Mouse (Mus musculus) heart, postnatal 0 days (tissue): Measurements from ENCODE around the gene H2afx. TPM values are rescaled to one million over a fixed set of nuclear protein-coding genes. Genes with fewer than 3 reads are reported as not detected.
A peak's percentile ranks its signal among the peaks of the same experiment; 100 is the strongest.

Source experiments
- ATAC-seq: fragments of 200-750 bp; cut with Nextera tagmentation; 2 replicates; pipeline ENCODE4 v1.8.0; 2017; ENCODE audit warnings: low read depth, moderate number of reproducible peaks, moderate library complexity; ENCODE audit not compliant: insufficient read depth
- DNase-seq: peaks from one replicate; pipeline ENCODE4 v3.0.0-alpha.2; 2016; ENCODE audit warnings: low spot score
- H3K27ac ChIP-seq: fragments of 300-500 bp; sonication (generic); 2 replicates; pipeline ENCODE4 v1.5.1; 2014; ENCODE audit warnings: low read depth, mild to moderate bottlenecking
- H3K27me3 ChIP-seq: fragments of 300-500 bp; sonication (generic); 2 replicates; pipeline ENCODE4 v1.6.1; 2014; ENCODE audit warnings: low read length, mixed read lengths; ENCODE audit not compliant: control insufficient read depth, insufficient read depth
- H3K36me3 ChIP-seq: fragments of 300-500 bp; sonication (generic); replicated peaks from 2 replicates; pipeline ENCODE4 v1.6.1; 2014; ENCODE audit warnings: low read length, mixed read lengths; ENCODE audit not compliant: control insufficient read depth, insufficient read depth
- H3K4me1 ChIP-seq: fragments of 300-500 bp; sonication (generic); 2 replicates; pipeline ENCODE4 v1.6.1; 2014; ENCODE audit warnings: antibody characterized with exemption; ENCODE audit not compliant: control insufficient read depth, insufficient read depth
- H3K4me2 ChIP-seq: fragments of 300-500 bp; sonication (generic); 2 replicates; pipeline ENCODE4 v1.6.1; 2014; ENCODE audit warnings: low read depth, mild to moderate bottlenecking, low read length, moderate library complexity
- H3K4me3 ChIP-seq: fragments of 300-500 bp; sonication (generic); 2 replicates; pipeline ENCODE4 v1.5.1; 2014; ENCODE audit warnings: low read depth, low read length
- H3K9ac ChIP-seq: fragments of 300-500 bp; sonication (generic); replicated peaks from 2 replicates; pipeline ENCODE4 v1.6.1; 2014; ENCODE audit warnings: low read depth, low read length, mixed read lengths
- H3K9me3 ChIP-seq: fragments of 300-500 bp; sonication (generic); replicated peaks from 2 replicates; pipeline ENCODE4 v1.6.1; 2016; ENCODE audit warnings: low read length; ENCODE audit not compliant: control insufficient read depth
- CTCF ChIP-seq: IDR thresholded peaks from 2 replicates; pipeline ENCODE4 v1.5.1; 2016; ENCODE audit warnings: antibody characterized with exemption, control low read depth, low read depth
- EP300 ChIP-seq: IDR thresholded peaks from 2 replicates; pipeline ENCODE4 v1.6.1; 2016; ENCODE audit warnings: antibody characterized with exemption, low read depth
- WGBS: fragments of 180-500 bp; shearing (Covaris S2); extraction: QIAGEN DNeasy Blood & Tissue Kit; methylation state at CpG from one replicate; pipeline ENCODE4 v1.1.7; 2014; 5-methylcytosine and 5-hydroxymethylcytosine counted together
- polyA plus RNA-seq: library from polyadenylated mRNA; unstranded; fragments of >200 nt; fragmentation: Nextera tagmentation; extraction: Ambion mirVana; gene quantifications from 2 replicates; pipeline ENCODE4 v1.2.1, GENCODE M21; 2015
- total RNA-seq: library from RNA; depleted of rRNA; stranded (reverse); fragments of >200 nt; gene quantifications from 2 replicates; pipeline ENCODE4 v1.2.3, GENCODE M21; 2014; ENCODE audit warnings: low replicate concordance

H2afx gene
- total and polyA plus RNA-seq, 2 experiments from 2014 or later: 69.3 to 285 TPM

- ATAC-seq: no peak
- TF ChIP-seq EP300 (no peak), CTCF (no peak)
- Histone ChIP-seq H3K4me1 (peaks cover 12% of the 10 kb centered on the region), H3K36me3 (peaks cover 46% of the 10 kb centered on the region), H3K4me2 (no peak overlapping the region), H3K9me3 (no peaks in the 10 kb centered on the region), H3K27ac (no peak overlapping the region), H3K4me3 (no peak overlapping the region), H3K27me3 (no peaks in the 10 kb centered on the region), H3K9ac (no peak overlapping the region)
- no peak for DNase-seq
- 76% methylated on average over 19 of the region's 19 CpGs for WGBS
Observed at GRCm38 (mm10) chr9:44313476-44314256, 20.8 kb upstream of the H2afx start.

DNA sequence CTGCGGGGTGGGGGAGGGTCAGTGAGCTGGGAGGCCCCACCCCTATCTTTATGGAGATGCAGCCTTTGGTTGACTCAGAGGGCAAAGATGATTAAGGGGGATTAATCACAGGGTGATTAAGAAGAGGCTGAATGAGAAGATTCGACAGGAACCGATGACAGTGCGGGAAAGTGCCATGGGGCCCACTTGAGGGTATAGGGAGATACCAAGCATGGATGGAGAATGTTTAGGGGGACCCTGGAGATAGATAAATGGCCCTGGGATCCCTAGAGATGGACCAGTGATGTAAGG is 20.3 kb upstream of the H2afx start:
- no peak overlapping the region for H3K27ac ChIP-seq
- DNase-seq (no peak), ATAC-seq (no peak)
- 73% methylated on average over 4 of the region's 4 CpGs for WGBS
- H3K4me3 ChIP-seq: no peak overlapping the region
- H3K36me3 ChIP-seq: peaks cover 46% of the 10 kb centered on the region
- no peak overlapping the region for H3K4me2 ChIP-seq
- H3K4me1 ChIP-seq: peaks cover 18% of the 10 kb centered on the region
- no peak overlapping the region for H3K9ac ChIP-seq
- TF ChIP-seq EP300 (no peak), CTCF (no peak)
- H3K9me3 ChIP-seq: no peaks in the 10 kb centered on the region
- no peaks in the 10 kb centered on the region for H3K27me3 ChIP-seq

GRCm38 (mm10) chr9:44314910-44315309 is 19.6 kb upstream of the H2afx start:
- H3K27ac ChIP-seq: no peak overlapping the region
- H3K36me3 ChIP-seq: peaks cover 46% of the 10 kb centered on the region
- DNase-seq (no peak), ATAC-seq (no peak)
- no peak overlapping the region for H3K4me3 ChIP-seq
- H3K9ac ChIP-seq: no peak overlapping the region
- peaks cover 20% of the 10 kb centered on the region for H3K4me1 ChIP-seq
- no peaks in the 10 kb centered on the region for H3K27me3 ChIP-seq
- H3K4me2 ChIP-seq: no peak overlapping the region
- 94% methylated on average over 18 of the region's 18 CpGs for WGBS
- H3K9me3 ChIP-seq: no peaks in the 10 kb centered on the region
- no peak for TF ChIP-seq CTCF
- no peak for TF ChIP-seq EP300

- no peak overlapping the region for H3K27ac ChIP-seq
- TF ChIP-seq EP300 (no peak), CTCF (no peak)
- H3K4me2 ChIP-seq: 0 out of 2 replicates have a peak overlapping the region, but pooled peaks have one; percentile 89
- no peak for ATAC-seq
- H3K36me3 ChIP-seq: peaks cover 44% of the 10 kb centered on the region
- H3K9ac ChIP-seq: no peak overlapping the region
- peaks cover 20% of the 10 kb centered on the region for H3K4me1 ChIP-seq
- DNase-seq: no peak
- no peak overlapping the region for H3K4me3 ChIP-seq
- WGBS: 73% methylated on average over 4 of the region's 4 CpGs
- no peaks in the 10 kb centered on the region for H3K9me3 ChIP-seq
- H3K27me3 ChIP-seq: no peaks in the 10 kb centered on the region
Observed at GRCm38 (mm10) chr9:44317452-44317851, 17.0 kb upstream of the H2afx start.

DNA sequence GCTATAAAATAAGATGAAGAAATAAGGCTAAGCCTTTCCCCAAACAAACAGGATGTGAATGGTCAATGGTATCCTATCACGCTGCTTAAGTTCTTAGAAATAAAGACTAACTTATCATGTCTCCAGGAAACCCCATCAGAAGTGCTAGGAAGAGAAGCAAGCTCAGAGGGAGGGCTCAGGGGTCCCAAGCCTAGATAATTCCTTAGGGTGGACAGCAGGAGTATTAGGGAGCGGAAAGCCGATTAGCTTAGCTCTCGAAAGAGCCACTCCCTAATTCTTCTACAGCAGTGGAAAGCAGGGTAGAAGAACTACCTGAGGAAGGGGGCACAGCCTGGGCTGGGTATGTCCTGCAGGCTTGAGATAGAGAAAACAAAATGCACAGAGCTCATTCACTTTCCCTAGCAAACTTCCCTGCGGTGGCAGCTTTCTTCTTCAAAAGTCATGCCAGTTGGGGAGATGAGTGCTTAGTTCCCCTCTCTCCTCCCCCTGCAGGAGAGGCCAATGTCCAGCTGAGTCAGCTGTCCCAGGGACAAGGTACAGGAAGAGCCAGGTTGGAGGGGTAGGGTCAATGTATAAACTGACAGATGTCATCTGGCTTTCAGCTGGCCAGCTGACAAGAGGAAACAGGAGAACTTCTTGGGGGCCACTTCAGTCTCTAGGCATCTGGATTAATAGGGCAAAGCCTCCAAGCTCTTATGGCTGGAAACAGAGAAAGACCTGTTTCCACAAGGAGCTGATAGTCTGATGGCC is 16.2 kb upstream of the H2afx start:
- no peak for TF ChIP-seq CTCF
- no peak for TF ChIP-seq EP300
- no peak for DNase-seq
- peaks cover 20% of the 10 kb centered on the region for H3K4me1 ChIP-seq
- WGBS: 53% methylated on average over 5 of the region's 5 CpGs
- H3K27ac ChIP-seq: no peak overlapping the region
- H3K4me2 ChIP-seq: peak overlapping the region; percentile 89
- peaks cover 37% of the 10 kb centered on the region for H3K36me3 ChIP-seq
- peak overlapping the region; percentile 96 for H3K4me3 ChIP-seq
- ATAC-seq: no peak
- H3K9me3 ChIP-seq: no peaks in the 10 kb centered on the region
- H3K9ac ChIP-seq: peak overlapping the region; percentile 88
- no peaks in the 10 kb centered on the region for H3K27me3 ChIP-seq

- Histone ChIP-seq H3K4me2 (peak overlapping the region; percentile 89), H3K36me3 (peaks cover 31% of the 10 kb centered on the region), H3K9me3 (no peaks in the 10 kb centered on the region), H3K27ac (no peak overlapping the region), H3K9ac (peak overlapping the region; percentile 88), H3K4me3 (peak overlapping the region; percentile 96), H3K27me3 (no peaks in the 10 kb centered on the region), H3K4me1 (peaks cover 20% of the 10 kb centered on the region)
- DNase-seq (no peak), ATAC-seq (no peak)
- no peak for TF ChIP-seq EP300
- 32% methylated on average over 3 of the region's 3 CpGs for WGBS
Observed at GRCm38 (mm10) chr9:44318826-44319095, 15.7 kb upstream of the H2afx start.
